Comparison of ENCODE assay signal across 24 mouse cellular contexts in genomic region chr5:32291316-32291715, GRCm38 (mm10). TPM values are rescaled to one million over a fixed set of nuclear protein-coding genes. Genes with fewer than 3 reads are reported as not detected.
DNase-seq lines count a peak whose midpoint lies in the region; ATAC-seq and TF ChIP-seq lines count a peak whose summit lies in the region.
"Had no signal": no experiment of that assay in that cellular context is flagged by ENCODE, and none has a peak within 500 bp of the region (broad histone marks: within the 10 kb centered on the region; RNA-seq: fewer than 3 reads in every experiment).

No protein-coding gene starts in this region.

- H3K9ac ChIP-seq in midbrain, embryonic 13.5 days (replicated peaks) = no peak overlapping the region
- H3K9ac ChIP-seq: embryonic facial prominence, embryonic 13.5 days; embryonic facial prominence, embryonic 15.5 days; forebrain, embryonic 12.5 days had no signal

- WGBS in lung, adult 2 months = 50% methylated on average over 2 of the region's 2 CpGs
- 86% methylated on average over 2 of the region's 2 CpGs for WGBS in midbrain, embryonic 13.5 days

- no peaks in the 10 kb centered on the region for H3K9me3 ChIP-seq in midbrain, embryonic 13.5 days
- H3K9me3 ChIP-seq: embryonic facial prominence, embryonic 13.5 days; embryonic facial prominence, embryonic 15.5 days; forebrain, embryonic 10.5 days; forebrain, embryonic 12.5 days had no signal

- DNase-seq in lung, adult 18-20 months = peak; percentile 62 to 63
- no peak for DNase-seq in lung, adult 2 months
- DNase-seq in lung, postnatal 36 days = peak; percentile 64
- DNase-seq in lung, postnatal 4 days = no peak
- DNase-seq: adrenal gland, adult 2 months; adrenal gland, postnatal 10 days; adrenal gland, postnatal 25 days; cerebellum, adult 11 months; cerebellum, adult 18-20 months; cerebellum, adult 8-10 months; cerebellum, adult 9-11 months; cerebellum, postnatal 14 days; cerebellum, postnatal 36 days; embryo, embryonic 11 days had no signal

- no peak overlapping the region for H3K4me3 ChIP-seq in lung, adult 2 months (replicated peaks; ENCODE audit: extremely low read depth, low read depth, low read length)
- H3K4me3 ChIP-seq in midbrain, embryonic 13.5 days (replicated peaks) = no peak overlapping the region
- H3K4me3 ChIP-seq: embryonic facial prominence, embryonic 13.5 days; embryonic facial prominence, embryonic 15.5 days; erythroblast, embryonic 14.5 days; forebrain, embryonic 10.5 days; forebrain, embryonic 12.5 days had no signal

- no peak overlapping the region for H3K27ac ChIP-seq in midbrain, embryonic 13.5 days
- H3K27ac ChIP-seq: embryonic facial prominence, embryonic 13.5 days; embryonic facial prominence, embryonic 15.5 days; forebrain, embryonic 10.5 days; forebrain, embryonic 12.5 days had no signal

- ATAC-seq in midbrain, embryonic 13.5 days = no peak
- ATAC-seq: forebrain, embryonic 14.5 days; forebrain, embryonic 16.5 days had no signal

- no peak for TF ChIP-seq CTCF in lung, adult 2 months (IDR thresholded peaks at IDR 0.05; ENCODE audit: insufficient read depth, low read length)

- no peaks in the 10 kb centered on the region for H3K4me1 ChIP-seq in lung, adult 2 months (ENCODE audit: control insufficient read depth, insufficient read depth, low read length)
- H3K4me1 ChIP-seq in midbrain, embryonic 13.5 days (replicated peaks) = peaks cover 5% of the 10 kb centered on the region
- H3K4me1 ChIP-seq: embryonic facial prominence, embryonic 13.5 days; embryonic facial prominence, embryonic 15.5 days had no signal

- H3K4me2 ChIP-seq in midbrain, embryonic 13.5 days (replicated peaks) = no peak overlapping the region
- H3K4me2 ChIP-seq: embryonic facial prominence, embryonic 13.5 days; embryonic facial prominence, embryonic 15.5 days; forebrain, embryonic 12.5 days had no signal

- no peak for TF ChIP-seq POLR2A in lung, adult 2 months (IDR thresholded peaks at IDR 0.05; ENCODE audit: borderline replicate concordance, extremely low read depth, low read depth, low read length)

- H3K36me3 ChIP-seq in midbrain, embryonic 13.5 days = no peaks in the 10 kb centered on the region
- H3K36me3 ChIP-seq: embryonic facial prominence, embryonic 13.5 days; embryonic facial prominence, embryonic 15.5 days; forebrain, embryonic 10.5 days; forebrain, embryonic 12.5 days had no signal

- no peaks in the 10 kb centered on the region for H3K27me3 ChIP-seq in midbrain, embryonic 13.5 days
- H3K27me3 ChIP-seq: embryonic facial prominence, embryonic 13.5 days; embryonic facial prominence, embryonic 15.5 days; forebrain, embryonic 12.5 days had no signal

RNA-seq across cellular contexts. Expression of gene Plb1, which starts 58.8 kb away (rescaled TPM):
- 8.2 and 16.0 TPM in 2 replicates for polyA plus RNA-seq in lung, adult 2 months (2012; rRNA removed)
- polyA plus RNA-seq in midbrain, embryonic 13.5 days (2015; fragmentation: Nextera tagmentation; extraction: Ambion mirVana) = not detected in 2 replicates
- polyA plus RNA-seq: C2C12; embryonic facial prominence, embryonic 11.5 days had no signal

Comparison
In these comparisons a context has a peak if more than half of its experiments do, and no peak if none do; other contexts are left out.
1. DNase-seq: peak in lung, adult 18-20 months (2 of 2) and lung, postnatal 36 days (single experiment); none in lung, adult 2 months (single experiment) and lung, postnatal 4 days (0 of 2).